Mouse (Mus musculus) ovary, postnatal 14 days (tissue): ENCODE measurements around the gene Atp6v0e2.
A peak's percentile ranks its signal among the peaks of the same experiment; 100 is the strongest.

Experiments
- DNase-seq: peaks from one replicate; pipeline ENCODE4 v3.0.0; 2022; ENCODE audit warnings: low spot score

Atp6v0e2 gene

GRCm38 (mm10) chr6:48540721-48541120, 3.3 kb downstream of the Atp6v0e2 start:
- no peak for DNase-seq

GRCm38 (mm10) chr6:48541560-48542450, 4.4 kb downstream of the Atp6v0e2 start:
- DNase-seq: no peak

GRCm38 (mm10) chr6:48542631-48543030, 5.2 kb downstream of the Atp6v0e2 start:
- DNase-seq: no peak

- no peak for DNase-seq
These were observed 7.8 kb downstream of the Atp6v0e2 start for GRCm38 (mm10) chr6:48545251-48545650.

GRCm38 (mm10) chr6:48546271-48546670, 8.9 kb downstream of the Atp6v0e2 start:
- no peak for DNase-seq

GRCm38 (mm10) chr6:48546858-48547257, 9.4 kb downstream of the Atp6v0e2 start:
- DNase-seq: no peak

- no peak for DNase-seq
These were observed 10.9 kb downstream of the Atp6v0e2 start for GRCm38 (mm10) chr6:48548314-48548713.

- DNase-seq: no peak
These were observed 15.5 kb downstream of the Atp6v0e2 start for GRCm38 (mm10) chr6:48552918-48553317.

GRCm38 (mm10) chr6:48553819-48554218, 16.4 kb downstream of the Atp6v0e2 start:
- DNase-seq: no peak

GRCm38 (mm10) chr6:48554280-48555103, 17.1 kb downstream of the Atp6v0e2 start, which contains the start of gene Lrrc61:
Lrrc61 (plus strand) TSS chr6:48554796.
- DNase-seq: peak; percentile 98

- DNase-seq: no peak
These were observed 17.9 kb downstream of the Atp6v0e2 start for GRCm38 (mm10) chr6:48555104-48555890.

GRCm38 (mm10) chr6:48555956-48556355, 18.5 kb downstream of the Atp6v0e2 start:
- no peak for DNase-seq

- DNase-seq: no peak
These were observed 28.4 kb downstream of the Atp6v0e2 start for GRCm38 (mm10) chr6:48565693-48566310.

GRCm38 (mm10) chr6:48566312-48566711, 28.9 kb downstream of the Atp6v0e2 start:
- peak; percentile 61 for DNase-seq

GRCm38 (mm10) chr6:48568036-48568984, 30.9 kb downstream of the Atp6v0e2 start:
- no peak for DNase-seq

GRCm38 (mm10) chr6:48569065-48569807, 31.8 kb downstream of the Atp6v0e2 start:
- no peak for DNase-seq

- DNase-seq: no peak
These were observed 34.6 kb downstream of the Atp6v0e2 start for GRCm38 (mm10) chr6:48572014-48572413.

- DNase-seq: no peak
These were observed 35.2 kb downstream of the Atp6v0e2 start, which contains the start of gene Rarres2 for GRCm38 (mm10) chr6:48572572-48573061. Rarres2 (minus strand) TSS chr6:48572789.

GRCm38 (mm10) chr6:48573280-48573679, 35.9 kb downstream of the Atp6v0e2 start:
- DNase-seq: no peak
